Mouse (Mus musculus) stomach, embryonic 14.5 days (tissue): ENCODE results near the gene Cyp17a1. TPM values are rescaled to one million over a fixed set of nuclear protein-coding genes. Genes with fewer than 3 reads are reported as not detected.

Source experiments
- ATAC-seq: fragments of 200-750 bp; cut with Nextera tagmentation; 2 replicates; pipeline ENCODE4 v1.8.0; 2017; ENCODE audit warnings: low read depth, moderate TSS enrichment; ENCODE audit not compliant: insufficient number of reproducible peaks, insufficient read depth, low FRiP score
- H3K27ac ChIP-seq: fragments of 300-500 bp; sonication (generic); 2 replicates; pipeline ENCODE4 v1.5.1; 2014; ENCODE audit warnings: mild to moderate bottlenecking, low read length, moderate library complexity, mixed read lengths
- H3K27me3 ChIP-seq: fragments of 300-500 bp; sonication (generic); 2 replicates; pipeline ENCODE4 v1.6.1; 2014; ENCODE audit warnings: low read length, control low read depth, mixed read lengths; ENCODE audit not compliant: control insufficient read depth, insufficient read depth
- H3K36me3 ChIP-seq: fragments of 300-500 bp; sonication (generic); 2 replicates; pipeline ENCODE4 v1.6.1; 2014; ENCODE audit warnings: mild to moderate bottlenecking, control low read depth, low read length, moderate library complexity, mixed read lengths; ENCODE audit not compliant: control insufficient read depth, insufficient read depth
- H3K4me1 ChIP-seq: fragments of 300-500 bp; sonication (generic); 2 replicates; pipeline ENCODE4 v1.6.1; 2014; ENCODE audit warnings: low read length, control low read depth, mixed read lengths; ENCODE audit not compliant: control insufficient read depth, insufficient read depth
- H3K4me2 ChIP-seq: fragments of 300-500 bp; sonication (generic); replicated peaks from 2 replicates; pipeline ENCODE4 v1.6.1; 2014; ENCODE audit warnings: low read depth, low read length, control low read depth
- H3K4me3 ChIP-seq: fragments of 300-500 bp; sonication (generic); 2 replicates; pipeline ENCODE4 v1.5.1; 2014; ENCODE audit warnings: low read depth, low read length, control low read depth
- H3K9ac ChIP-seq: fragments of 300-500 bp; sonication (generic); replicated peaks from 2 replicates; pipeline ENCODE4 v1.6.1; 2014; ENCODE audit warnings: low read depth, mild to moderate bottlenecking, control low read depth, low read length, moderate library complexity, mixed read lengths
- H3K9me3 ChIP-seq: fragments of 300-500 bp; sonication (generic); 2 replicates; pipeline ENCODE4 v1.6.1; 2016; ENCODE audit warnings: low read depth, low read length, control low read depth; ENCODE audit not compliant: control insufficient read depth
- whole genome bisulfite sequencing: fragments of 180-500 bp; shearing (Covaris S2); extraction: QIAGEN DNeasy Blood & Tissue Kit; methylation state at CpG from one replicate; pipeline ENCODE4 v1.1.7; 2014; 5-methylcytosine and 5-hydroxymethylcytosine counted together
- polyA plus RNA-seq: library from polyadenylated mRNA; unstranded; fragments of >200 nt; fragmentation: Nextera tagmentation; extraction: Ambion mirVana; gene quantifications from 2 replicates; pipeline ENCODE4 v1.2.1, GENCODE M21; 2014

The Cyp17a1 gene
- polyA plus RNA-seq, 1 experiment from 2014 or later: not detected

DNA sequence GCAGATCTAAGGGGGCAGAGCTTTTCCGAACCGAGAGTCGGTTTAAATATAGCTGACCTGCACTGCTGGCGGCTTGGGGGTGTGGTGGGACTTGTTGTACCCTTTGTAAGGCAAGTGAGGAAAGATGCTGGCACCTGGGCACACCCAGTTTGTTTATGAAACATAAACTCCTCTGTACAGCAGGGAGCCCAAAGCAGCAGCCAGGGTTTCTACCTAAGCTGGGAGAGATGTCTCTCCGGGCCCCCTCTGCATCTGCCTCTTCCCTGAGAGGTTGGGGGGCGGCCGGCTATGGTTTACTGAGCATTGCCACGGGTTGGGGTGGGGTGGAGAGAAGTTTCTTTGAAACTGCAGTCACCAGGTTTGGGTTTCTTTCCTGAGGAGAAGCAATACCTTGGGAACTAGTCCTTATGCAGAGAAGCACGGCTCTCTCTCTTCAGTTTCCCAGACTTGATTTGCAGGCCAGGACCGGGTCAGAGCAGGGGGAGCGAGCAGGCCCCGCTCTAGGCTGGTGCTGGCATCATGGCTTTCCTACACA is 50.2 kb downstream of the Cyp17a1 start:
- no peaks in the 10 kb centered on the region for H3K9me3 ChIP-seq
- H3K9ac ChIP-seq: no peak overlapping the region; the same call in 1 of the 2 replicates
- H3K4me1 ChIP-seq: peaks cover 53% of the 10 kb centered on the region
- ATAC-seq: no peak
- H3K27me3 ChIP-seq: no peaks in the 10 kb centered on the region
- peak overlapping the region; percentile 45 for H3K4me2 ChIP-seq
- no peaks in the 10 kb centered on the region; the same call in 1 of the 2 replicates for H3K36me3 ChIP-seq
- 29% methylated on average over 12 of the region's 12 CpGs for WGBS
- H3K27ac ChIP-seq: peak overlapping the region; percentile 70
- H3K4me3 ChIP-seq: no peak overlapping the region

DNA sequence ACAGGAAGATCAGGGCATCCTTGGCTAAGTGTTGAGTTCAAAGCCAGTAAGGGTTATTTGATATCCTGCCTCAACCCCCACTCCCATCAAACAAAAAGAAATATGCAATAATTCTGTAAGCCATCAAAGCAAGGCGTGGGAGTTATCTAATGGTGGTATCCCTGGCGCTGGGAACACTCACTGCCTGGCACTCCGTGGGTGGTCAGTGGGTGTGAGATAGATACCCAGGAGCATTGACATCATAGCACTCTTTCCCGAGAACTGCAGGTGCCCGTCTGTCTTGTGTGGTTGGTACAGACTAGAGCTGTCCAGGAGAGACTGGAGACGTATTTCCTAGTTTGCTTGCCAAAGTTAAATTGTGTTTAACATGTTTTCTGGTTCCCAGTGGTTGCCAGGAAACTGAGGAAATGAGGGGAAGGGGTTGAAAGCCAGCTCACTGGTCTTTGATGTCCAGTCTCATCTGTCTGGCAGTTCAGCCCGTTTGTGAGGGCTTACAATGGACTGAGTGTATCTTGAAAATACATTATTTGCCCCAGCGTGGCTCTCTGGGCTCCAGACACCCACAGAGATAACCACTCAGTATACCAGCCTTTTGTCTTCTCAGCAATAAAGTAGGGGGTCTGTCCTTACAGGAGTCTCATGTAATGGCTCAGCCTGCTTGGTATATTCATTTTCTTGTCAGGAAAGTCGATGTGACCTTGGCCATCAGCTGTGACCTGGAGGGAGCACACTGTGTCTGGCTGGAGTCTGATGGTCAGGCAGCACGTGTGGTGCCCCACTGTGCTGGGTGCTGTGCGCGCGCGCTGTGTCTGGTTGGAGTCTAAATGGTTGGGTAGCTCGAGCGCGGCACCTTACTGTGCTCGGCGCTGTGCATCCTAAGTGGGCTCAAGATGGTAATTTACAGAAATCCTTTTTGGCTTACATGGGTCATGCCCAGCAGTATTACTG is 51.5 kb downstream of the Cyp17a1 start:
- no peaks in the 10 kb centered on the region; the same call in 1 of the 2 replicates for H3K36me3 ChIP-seq
- no peaks in the 10 kb centered on the region for H3K27me3 ChIP-seq
- no peak for ATAC-seq
- no peak overlapping the region for H3K4me2 ChIP-seq
- peaks cover 53% of the 10 kb centered on the region for H3K4me1 ChIP-seq
- H3K27ac ChIP-seq: peak overlapping the region; percentile 70
- no peak overlapping the region for H3K9ac ChIP-seq
- no peaks in the 10 kb centered on the region for H3K9me3 ChIP-seq
- no peak overlapping the region for H3K4me3 ChIP-seq
- WGBS: 74% methylated on average over 19 of the region's 19 CpGs

DNA sequence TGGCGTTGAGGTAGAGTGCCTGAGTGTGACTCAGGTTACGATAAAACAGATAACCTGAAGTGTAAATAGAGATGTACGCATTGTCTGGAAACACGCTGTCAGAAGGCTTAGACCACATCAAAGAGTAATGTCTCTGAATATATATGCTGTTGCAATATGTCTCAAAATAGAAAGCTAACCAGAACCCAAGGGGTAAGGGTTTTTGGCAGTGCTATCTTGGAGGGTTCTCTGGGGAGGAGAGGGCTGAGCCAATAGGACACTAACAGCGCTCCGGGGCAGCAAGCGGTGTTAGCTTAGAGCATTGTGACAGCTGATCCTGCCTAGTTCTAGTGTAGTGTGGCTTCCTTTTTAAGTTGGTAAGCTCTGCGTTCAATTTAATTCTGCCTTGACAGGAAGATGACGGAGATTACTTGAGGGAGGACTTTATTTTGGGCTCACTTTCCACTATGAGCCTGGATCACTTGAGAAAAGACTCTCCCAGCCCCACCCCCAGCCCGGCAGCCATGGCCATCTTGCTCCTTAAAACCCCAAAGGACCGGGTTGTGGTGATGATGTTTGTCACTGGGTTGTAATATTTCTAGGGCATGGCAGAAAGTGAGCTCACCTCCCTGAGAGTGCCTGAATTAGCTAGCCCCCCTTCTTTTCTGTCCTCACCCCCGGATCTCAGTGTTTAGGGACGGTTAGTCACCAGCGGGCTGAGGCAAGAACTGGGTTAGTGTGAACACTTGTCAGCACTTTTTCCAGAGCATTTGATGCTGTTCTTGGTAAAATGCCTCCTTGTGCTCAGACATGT is 52.8 kb downstream of the Cyp17a1 start:
- Histone ChIP-seq H3K27ac (no peak overlapping the region), H3K4me1 (peaks cover 53% of the 10 kb centered on the region), H3K9me3 (no peaks in the 10 kb centered on the region), H3K9ac (no peak overlapping the region), H3K4me2 (no peak overlapping the region), H3K4me3 (no peak overlapping the region), H3K27me3 (no peaks in the 10 kb centered on the region), H3K36me3 (no peaks in the 10 kb centered on the region; the same call in 1 of the 2 replicates)
- 63% methylated on average over 14 of the region's 14 CpGs for WGBS
- no peak for ATAC-seq

DNA sequence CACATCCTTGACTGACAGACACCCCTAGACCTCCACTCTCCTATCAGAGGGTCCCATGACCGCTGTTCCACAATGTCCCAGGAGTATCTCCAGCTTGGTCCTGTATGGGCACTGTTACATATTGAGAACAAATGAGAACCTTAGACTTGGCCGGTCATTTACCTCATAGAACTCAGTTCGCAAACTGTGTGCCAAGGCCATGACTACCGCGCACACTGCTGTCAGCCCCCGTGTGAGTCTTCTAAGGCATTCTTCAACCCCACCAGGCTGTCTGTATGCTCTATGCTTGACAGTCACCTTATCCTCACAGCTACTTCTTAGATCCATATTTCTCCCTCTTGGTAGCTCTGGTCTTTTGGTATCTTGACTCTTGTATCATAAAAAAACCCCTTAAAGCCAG is 53.5 kb downstream of the Cyp17a1 start:
- Histone ChIP-seq H3K4me2 (no peak overlapping the region), H3K27ac (no peak overlapping the region), H3K9me3 (no peaks in the 10 kb centered on the region), H3K27me3 (no peaks in the 10 kb centered on the region), H3K36me3 (no peaks in the 10 kb centered on the region; the same call in 1 of the 2 replicates), H3K4me1 (peaks cover 50% of the 10 kb centered on the region), H3K4me3 (no peak overlapping the region), H3K9ac (no peak overlapping the region)
- 89% methylated on average over 6 of the region's 6 CpGs for WGBS
- ATAC-seq: no peak

DNA sequence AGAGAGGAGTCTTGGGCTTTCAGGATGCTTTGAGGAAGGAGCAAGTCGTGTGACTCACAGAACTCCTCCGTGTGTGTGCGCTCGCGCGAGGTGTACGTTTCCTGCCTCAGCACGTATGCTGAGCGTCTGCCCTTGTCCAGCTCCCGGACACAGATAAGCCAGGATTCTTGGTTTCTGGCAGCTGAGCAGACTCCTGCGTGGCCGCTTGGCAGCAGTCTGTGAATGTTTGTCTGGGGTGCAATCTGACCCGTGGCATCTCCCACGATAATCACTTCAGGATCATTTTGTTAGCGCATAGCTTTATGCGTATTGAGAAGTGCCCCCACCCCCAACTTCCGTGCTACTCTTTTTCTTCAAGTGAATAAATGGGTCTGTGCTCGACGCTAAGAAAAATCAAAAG is 54.0 kb downstream of the Cyp17a1 start:
- Histone ChIP-seq H3K9me3 (no peaks in the 10 kb centered on the region), H3K27ac (peak overlapping the region; percentile 11; the same call in 1 of the 2 replicates), H3K4me3 (no peak overlapping the region), H3K4me1 (peaks cover 45% of the 10 kb centered on the region), H3K9ac (no peak overlapping the region), H3K4me2 (no peak overlapping the region), H3K27me3 (no peaks in the 10 kb centered on the region), H3K36me3 (no peaks in the 10 kb centered on the region; the same call in 1 of the 2 replicates)
- ATAC-seq: no peak
- WGBS: 49% methylated on average over 19 of the region's 19 CpGs

DNA sequence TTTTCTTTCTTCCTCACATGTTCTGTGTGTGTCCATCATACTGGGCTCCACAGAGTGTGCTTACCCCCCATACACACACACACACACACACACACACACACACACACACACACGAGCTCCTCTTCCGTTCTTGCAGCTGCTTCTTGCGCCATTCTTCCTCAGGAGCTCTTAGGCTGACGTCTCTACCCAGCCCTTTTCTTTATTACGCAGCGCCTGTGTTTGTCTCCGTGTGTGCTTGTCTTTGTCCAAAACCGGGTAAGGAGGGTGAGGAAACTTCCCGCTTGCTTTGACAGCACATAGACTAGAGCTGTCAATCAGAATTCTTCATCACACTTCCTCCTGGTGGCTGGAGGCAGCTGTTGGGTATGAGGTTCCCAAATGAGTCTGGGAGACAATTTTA is 54.6 kb downstream of the Cyp17a1 start:
- Histone ChIP-seq H3K4me1 (peaks cover 38% of the 10 kb centered on the region), H3K27me3 (no peaks in the 10 kb centered on the region), H3K4me2 (no peak overlapping the region), H3K4me3 (no peak overlapping the region), H3K27ac (no peak overlapping the region), H3K9ac (no peak overlapping the region), H3K9me3 (no peaks in the 10 kb centered on the region), H3K36me3 (peaks cover 6% of the 10 kb centered on the region; the same call in 1 of the 2 replicates)
- 64% methylated on average over 9 of the region's 9 CpGs for WGBS
- ATAC-seq: no peak

DNA sequence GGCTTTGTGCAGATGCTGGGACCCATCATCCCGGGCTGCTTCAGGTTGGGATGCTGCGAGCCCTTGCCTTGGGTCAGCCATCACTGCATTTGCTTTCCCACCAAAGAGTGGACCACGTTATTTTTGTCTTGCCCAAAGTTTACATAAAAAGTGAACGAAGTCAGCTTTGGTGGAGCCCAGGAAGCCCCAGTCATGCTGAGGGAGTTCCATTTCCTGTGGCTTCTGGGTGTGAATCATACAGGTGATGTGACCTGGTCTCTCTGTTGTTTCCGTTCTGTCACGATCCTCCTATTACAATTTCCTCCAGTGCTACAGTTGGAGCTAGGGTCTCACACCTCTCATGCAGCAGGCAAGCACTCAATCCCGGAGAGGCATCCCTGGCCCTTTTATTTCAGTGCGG is 55.6 kb downstream of the Cyp17a1 start:
- Histone ChIP-seq H3K4me3 (no peak overlapping the region), H3K4me1 (peaks cover 29% of the 10 kb centered on the region), H3K36me3 (peaks cover 6% of the 10 kb centered on the region; the same call in 1 of the 2 replicates), H3K27ac (no peak overlapping the region), H3K9ac (no peak overlapping the region), H3K4me2 (no peak overlapping the region), H3K27me3 (no peaks in the 10 kb centered on the region), H3K9me3 (no peaks in the 10 kb centered on the region)
- ATAC-seq: no peak
- 78% methylated on average over 8 of the region's 8 CpGs for WGBS
